Mouse (Mus musculus): ENCODE measurements at regions not wholly inside any gene's neighbourhood (a gene's known extent, or its start where the extent isn't known, plus 50 kb on each side); places are given as distances from the start of the nearest gene placed in this dataset.

GRCm38 (mm10) chr8:97389651-97390050, 1501.3 kb upstream of the Got2 start:
- H3K27ac ChIP-seq, result no peak overlapping the region
- no peak for ATAC-seq (ENCODE audit: insufficient number of reproducible peaks, low FRiP score, low TSS enrichment, low read depth)
- H3K9ac ChIP-seq, result no peak overlapping the region
- no peaks in the 10 kb centered on the region for H3K36me3 ChIP-seq
- 0 out of 2 replicates have a peak overlapping the region, but pooled peaks have one; percentile 14 for H3K4me2 ChIP-seq
- H3K4me3 ChIP-seq, result no peak overlapping the region
- no peaks in the 10 kb centered on the region for H3K27me3 ChIP-seq
- no peaks in the 10 kb centered on the region for H3K9me3 ChIP-seq
- 5% methylated on average over 7 of the region's 7 CpGs for WGBS
- 0 out of 2 replicates have a peak, but pooled peaks cover 10% of the 10 kb centered on the region for H3K4me1 ChIP-seq

GRCm38 (mm10) chr8:97389149-97389548, 1500.8 kb upstream of the Got2 start:
- H3K9me3 ChIP-seq, result no peaks in the 10 kb centered on the region
- ATAC-seq (ENCODE audit: insufficient number of reproducible peaks, low FRiP score, low TSS enrichment, low read depth), result no peak
- 0 out of 2 replicates have a peak overlapping the region, but pooled peaks have one; percentile 14 for H3K4me2 ChIP-seq

GRCm38 (mm10) chr8:97374911-97375771, 1486.8 kb upstream of the Got2 start:
- H3K27ac ChIP-seq, result no peak overlapping the region
- no peaks in the 10 kb centered on the region for H3K4me1 ChIP-seq
- ATAC-seq (ENCODE audit: insufficient number of reproducible peaks, low FRiP score, low TSS enrichment, low read depth), result no peak
- no peaks in the 10 kb centered on the region for H3K9me3 ChIP-seq
- H3K4me3 ChIP-seq, result no peak overlapping the region
- 80% methylated on average over 3 of the region's 3 CpGs for WGBS
- no peaks in the 10 kb centered on the region for H3K36me3 ChIP-seq
- no peaks in the 10 kb centered on the region for H3K27me3 ChIP-seq
- no peak overlapping the region for H3K9ac ChIP-seq
- no peak overlapping the region for H3K4me2 ChIP-seq

More at GRCm38 (mm10) chr8:97389149-97389548, 1500.8 kb upstream of the Got2 start:
- H3K27ac ChIP-seq, result no peak overlapping the region
- 3% methylated on average over 2 of the region's 2 CpGs for WGBS
- no peak overlapping the region for H3K9ac ChIP-seq
- H3K36me3 ChIP-seq, result no peaks in the 10 kb centered on the region
- 0 out of 2 replicates have a peak, but pooled peaks cover 10% of the 10 kb centered on the region for H3K4me1 ChIP-seq
- H3K27me3 ChIP-seq, result no peaks in the 10 kb centered on the region
- H3K4me3 ChIP-seq, result no peak overlapping the region

GRCm38 (mm10) chr8:97346630-97347029, 1458.3 kb upstream of the Got2 start:
- no peak overlapping the region for H3K4me3 ChIP-seq
- no peaks in the 10 kb centered on the region for H3K4me1 ChIP-seq
- no peak overlapping the region for H3K27ac ChIP-seq
- H3K9me3 ChIP-seq, result no peaks in the 10 kb centered on the region
- H3K9ac ChIP-seq, result no peak overlapping the region
- no peak for ATAC-seq (ENCODE audit: insufficient number of reproducible peaks, low FRiP score, low TSS enrichment, low read depth)
- no peaks in the 10 kb centered on the region for H3K27me3 ChIP-seq
- H3K36me3 ChIP-seq, result no peaks in the 10 kb centered on the region
- H3K4me2 ChIP-seq, result no peak overlapping the region
- 76% methylated on average over 6 of the region's 6 CpGs for WGBS

- Histone ChIP-seq H3K27ac (no peak overlapping the region), H3K9me3 (no peaks in the 10 kb centered on the region), H3K36me3 (no peaks in the 10 kb centered on the region), H3K4me2 (no peak overlapping the region), H3K4me1 (no peaks in the 10 kb centered on the region), H3K27me3 (no peaks in the 10 kb centered on the region), H3K4me3 (no peak overlapping the region), H3K9ac (no peak overlapping the region)
- WGBS, result 63% methylated on average over 4 of the region's 4 CpGs
- ATAC-seq (ENCODE audit: insufficient number of reproducible peaks, low FRiP score, low TSS enrichment, low read depth), result no peak
These were observed 1427.2 kb upstream of the Got2 start for GRCm38 (mm10) chr8:97315497-97315896.

- Histone ChIP-seq H3K27ac (no peak overlapping the region), H3K27me3 (no peaks in the 10 kb centered on the region), H3K9ac (no peak overlapping the region), H3K36me3 (no peaks in the 10 kb centered on the region), H3K4me3 (no peak overlapping the region), H3K9me3 (no peaks in the 10 kb centered on the region), H3K4me1 (no peaks in the 10 kb centered on the region), H3K4me2 (no peak overlapping the region)
- ATAC-seq (ENCODE audit: insufficient number of reproducible peaks, low FRiP score, low TSS enrichment, low read depth), result no peak
- 50% methylated on average over 7 of the region's 7 CpGs for WGBS
These were observed 1420.0 kb upstream of the Got2 start for GRCm38 (mm10) chr8:97308304-97308703.

GRCm38 (mm10) chr8:97270582-97270981, 1382.2 kb upstream of the Got2 start:
- WGBS, result 33% methylated on average over 3 of the region's 3 CpGs
- Histone ChIP-seq H3K27me3 (no peaks in the 10 kb centered on the region), H3K4me2 (no peak overlapping the region)

GRCm38 (mm10) chr8:97260964-97261363, 1372.6 kb upstream of the Got2 start:
- no peak overlapping the region for H3K4me2 ChIP-seq
- H3K9ac ChIP-seq, result no peak overlapping the region
- 43% methylated on average over 1 of the region's 1 CpGs for WGBS
- no peaks in the 10 kb centered on the region for H3K36me3 ChIP-seq
- H3K9me3 ChIP-seq, result no peaks in the 10 kb centered on the region
- no peaks in the 10 kb centered on the region for H3K27me3 ChIP-seq
- H3K27ac ChIP-seq, result no peak overlapping the region
- no peaks in the 10 kb centered on the region for H3K4me1 ChIP-seq
- no peak overlapping the region for H3K4me3 ChIP-seq
- ATAC-seq (ENCODE audit: insufficient number of reproducible peaks, low FRiP score, low TSS enrichment, low read depth), result no peak

More at GRCm38 (mm10) chr8:97270582-97270981, 1382.2 kb upstream of the Got2 start:
- H3K27ac ChIP-seq, result no peak overlapping the region
- no peak overlapping the region for H3K9ac ChIP-seq
- no peaks in the 10 kb centered on the region for H3K4me1 ChIP-seq
- H3K4me3 ChIP-seq, result no peak overlapping the region
- no peaks in the 10 kb centered on the region for H3K9me3 ChIP-seq
- no peak for ATAC-seq (ENCODE audit: insufficient number of reproducible peaks, low FRiP score, low TSS enrichment, low read depth)
- no peaks in the 10 kb centered on the region for H3K36me3 ChIP-seq

GRCm38 (mm10) chr8:97254169-97254568, 1365.8 kb upstream of the Got2 start:
- H3K27me3 ChIP-seq, result no peaks in the 10 kb centered on the region
- no peaks in the 10 kb centered on the region for H3K36me3 ChIP-seq
- no peak overlapping the region for H3K4me3 ChIP-seq
- ATAC-seq (ENCODE audit: insufficient number of reproducible peaks, low FRiP score, low TSS enrichment, low read depth), result no peak
- H3K4me2 ChIP-seq, result no peak overlapping the region
- no peaks in the 10 kb centered on the region for H3K9me3 ChIP-seq
- H3K27ac ChIP-seq, result no peak overlapping the region
- H3K4me1 ChIP-seq, result 0 out of 2 replicates have a peak, but pooled peaks cover 5% of the 10 kb centered on the region
- no peak overlapping the region for H3K9ac ChIP-seq

GRCm38 (mm10) chr8:97252232-97252631, 1363.9 kb upstream of the Got2 start:
- Histone ChIP-seq H3K4me2 (no peak overlapping the region), H3K4me1 (0 out of 2 replicates have a peak, but pooled peaks cover 5% of the 10 kb centered on the region), H3K27me3 (no peaks in the 10 kb centered on the region), H3K4me3 (no peak overlapping the region), H3K9ac (no peak overlapping the region), H3K36me3 (no peaks in the 10 kb centered on the region), H3K9me3 (no peaks in the 10 kb centered on the region), H3K27ac (no peak overlapping the region)
- ATAC-seq (ENCODE audit: insufficient number of reproducible peaks, low FRiP score, low TSS enrichment, low read depth), result no peak
- WGBS, result 40% methylated on average over 3 of the region's 3 CpGs

- ATAC-seq (ENCODE audit: insufficient number of reproducible peaks, low FRiP score, low TSS enrichment, low read depth), result peak; percentile 75; the same call in 1 of the 2 replicates
- no peak overlapping the region; the same call in 1 of the 2 replicates for H3K27ac ChIP-seq
- 12% methylated on average over 5 of the region's 5 CpGs for WGBS
These were observed 1363.1 kb upstream of the Got2 start for GRCm38 (mm10) chr8:97251458-97251865.

GRCm38 (mm10) chr8:97234551-97235107, 1346.3 kb upstream of the Got2 start:
- ATAC-seq (ENCODE audit: insufficient number of reproducible peaks, low FRiP score, low TSS enrichment, low read depth), result no peak
- no peaks in the 10 kb centered on the region for H3K27me3 ChIP-seq
- no peak overlapping the region for H3K9ac ChIP-seq
- no peaks in the 10 kb centered on the region for H3K4me1 ChIP-seq
- H3K4me3 ChIP-seq, result no peak overlapping the region
- no peak overlapping the region for H3K27ac ChIP-seq
- H3K9me3 ChIP-seq, result no peaks in the 10 kb centered on the region
- H3K36me3 ChIP-seq, result no peaks in the 10 kb centered on the region
- WGBS, result 62% methylated on average over 4 of the region's 4 CpGs
- H3K4me2 ChIP-seq, result no peak overlapping the region

More at GRCm38 (mm10) chr8:97251458-97251865, 1363.1 kb upstream of the Got2 start:
- no peak overlapping the region for H3K9ac ChIP-seq
- no peaks in the 10 kb centered on the region for H3K36me3 ChIP-seq
- 0 out of 2 replicates have a peak, but pooled peaks cover 5% of the 10 kb centered on the region for H3K4me1 ChIP-seq
- H3K27me3 ChIP-seq, result no peaks in the 10 kb centered on the region
- peak overlapping the region; percentile 25 for H3K4me2 ChIP-seq
- H3K4me3 ChIP-seq, result no peak overlapping the region
- H3K9me3 ChIP-seq, result no peaks in the 10 kb centered on the region
